Mouse (Mus musculus) neural tube, embryonic 11.5 days (tissue): ENCODE results near the gene Hmox1. TPM values are rescaled to one million over a fixed set of nuclear protein-coding genes. Genes with fewer than 3 reads are reported as not detected.

ENCODE experiments used
- ATAC-seq: fragments of 200-750 bp; cut with Nextera tagmentation; 2 replicates; pipeline ENCODE4 v1.8.0; 2017; ENCODE audit warnings: moderate number of reproducible peaks, mild to moderate bottlenecking, moderate TSS enrichment, moderate library complexity; ENCODE audit not compliant: insufficient read depth, low FRiP score, low TSS enrichment
- DNase-seq: peaks from one replicate; pipeline ENCODE4 v3.0.0-alpha.2; 2015; ENCODE audit warnings: low spot score
- H3K27ac ChIP-seq: fragments of 300-500 bp; sonication (generic); 2 replicates; pipeline ENCODE4 v1.5.1; 2014; ENCODE audit warnings: low read depth, mild to moderate bottlenecking, low read length
- H3K27me3 ChIP-seq: fragments of 300-500 bp; sonication (generic); 2 replicates; pipeline ENCODE4 v1.6.1; 2014; ENCODE audit warnings: mild to moderate bottlenecking, low read length, mixed read lengths; ENCODE audit not compliant: control insufficient read depth, insufficient read depth
- H3K36me3 ChIP-seq: fragments of 300-500 bp; sonication (generic); 2 replicates; pipeline ENCODE4 v1.6.1; 2014; ENCODE audit warnings: mild to moderate bottlenecking, low read length, moderate library complexity, mixed read lengths; ENCODE audit not compliant: control insufficient read depth, insufficient read depth
- H3K4me1 ChIP-seq: fragments of 300-500 bp; sonication (generic); 2 replicates; pipeline ENCODE4 v1.6.1; 2014; ENCODE audit warnings: low read length, mixed read lengths; ENCODE audit not compliant: control insufficient read depth, insufficient read depth
- H3K4me2 ChIP-seq: fragments of 300-500 bp; sonication (generic); 2 replicates; pipeline ENCODE4 v1.6.1; 2014; ENCODE audit warnings: low read depth, mild to moderate bottlenecking, moderate library complexity
- H3K4me3 ChIP-seq: fragments of 300-500 bp; sonication (generic); 2 replicates; pipeline ENCODE4 v1.5.1; 2014; ENCODE audit warnings: low read depth, low read length
- H3K9ac ChIP-seq: fragments of 300-500 bp; sonication (generic); 2 replicates; pipeline ENCODE4 v1.6.1; 2014; ENCODE audit warnings: mild to moderate bottlenecking, low read length
- H3K9me3 ChIP-seq: fragments of 300-500 bp; sonication (generic); 2 replicates; pipeline ENCODE4 v1.6.1; 2016; ENCODE audit warnings: low read length; ENCODE audit not compliant: control insufficient read depth
- WGBS: fragments of 180-500 bp; shearing (Covaris S2); extraction: QIAGEN DNeasy Blood & Tissue Kit; methylation state at CpG from one replicate; pipeline ENCODE4 v1.1.7; 2014; 5-methylcytosine and 5-hydroxymethylcytosine counted together
- polyA plus RNA-seq: library from polyadenylated mRNA; unstranded; fragments of >200 nt; fragmentation: Nextera tagmentation; extraction: Ambion mirVana; gene quantifications from 2 replicates; pipeline ENCODE4 v1.2.1, GENCODE M21; 2014

Gene Hmox1
- polyA plus RNA-seq, 1 experiment from 2014 or later: 15.9 TPM

GRCm38 (mm10) chr8:75134603-75135391 lies 41.4 kb downstream of the Hmox1 start:
- Histone ChIP-seq H3K27me3 (no peaks in the 10 kb centered on the region), H3K4me3 (no peak overlapping the region), H3K36me3 (peaks cover 3% of the 10 kb centered on the region; the same call in 1 of the 2 replicates), H3K4me1 (no peaks in the 10 kb centered on the region), H3K9me3 (no peaks in the 10 kb centered on the region), H3K9ac (no peak overlapping the region), H3K27ac (no peak overlapping the region), H3K4me2 (no peak overlapping the region)
- WGBS: 50% methylated on average over 2 of the region's 2 CpGs
- ATAC-seq (no peak), DNase-seq (no peak)

- H3K27ac ChIP-seq: no peak overlapping the region
- H3K9me3 ChIP-seq: no peaks in the 10 kb centered on the region
- H3K9ac ChIP-seq: no peak overlapping the region
- 43% methylated on average over 1 of the region's 1 CpGs for WGBS
- H3K4me1 ChIP-seq: no peaks in the 10 kb centered on the region
- no peak overlapping the region for H3K4me3 ChIP-seq
- H3K27me3 ChIP-seq: no peaks in the 10 kb centered on the region
- ATAC-seq: no peak
- DNase-seq: no peak
- H3K36me3 ChIP-seq: no peaks in the 10 kb centered on the region
- H3K4me2 ChIP-seq: no peak overlapping the region
These were observed 42.3 kb downstream of the Hmox1 start for GRCm38 (mm10) chr8:75135756-75136155.

DNA sequence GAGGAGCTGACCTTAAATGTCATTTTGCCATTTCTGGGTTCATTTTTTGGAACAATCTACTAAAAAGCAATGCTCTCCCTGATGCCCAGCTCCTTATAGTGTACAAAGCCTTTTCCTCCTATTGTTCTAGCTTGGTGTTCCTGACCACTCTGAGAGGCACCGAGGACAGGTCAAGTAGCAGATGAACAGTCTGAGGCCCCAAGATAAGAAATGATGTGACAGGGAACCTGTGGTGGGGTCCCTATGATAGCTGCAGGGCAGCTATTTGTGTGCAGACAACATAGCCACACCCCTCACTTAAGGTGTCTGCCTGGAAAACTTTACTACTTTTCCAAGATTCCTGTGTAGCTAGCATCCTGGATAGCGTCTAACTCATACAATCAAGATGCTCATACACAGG lies 42.8 kb downstream of the Hmox1 start:
- H3K36me3 ChIP-seq: no peaks in the 10 kb centered on the region
- 82% methylated on average over 2 of the region's 2 CpGs for WGBS
- H3K4me1 ChIP-seq: no peaks in the 10 kb centered on the region
- H3K9me3 ChIP-seq: no peaks in the 10 kb centered on the region
- H3K27ac ChIP-seq: no peak overlapping the region
- ATAC-seq (no peak), DNase-seq (no peak)
- no peak overlapping the region for H3K4me2 ChIP-seq
- H3K4me3 ChIP-seq: no peak overlapping the region
- no peak overlapping the region for H3K9ac ChIP-seq
- H3K27me3 ChIP-seq: no peaks in the 10 kb centered on the region

GRCm38 (mm10) chr8:75137536-75137935 lies 44.1 kb downstream of the Hmox1 start:
- DNase-seq (no peak), ATAC-seq (0 out of 2 replicates have a peak, but pooled peaks have one; percentile 9)
- Histone ChIP-seq H3K4me2 (no peak overlapping the region), H3K9me3 (no peaks in the 10 kb centered on the region), H3K9ac (no peak overlapping the region), H3K4me1 (no peaks in the 10 kb centered on the region), H3K36me3 (no peaks in the 10 kb centered on the region), H3K27me3 (no peaks in the 10 kb centered on the region), H3K27ac (no peak overlapping the region), H3K4me3 (no peak overlapping the region)
- 74% methylated on average over 3 of the region's 3 CpGs for WGBS

Other genes starting within 250 kb of the Hmox1 start
- not detected in 2 replicates for gene Isx, start 220.4 kb upstream of the Hmox1 start, polyA plus RNA-seq
- 48.0 and 49.0 TPM in 2 replicates for gene Hmgxb4, start 100.3 kb upstream of the Hmox1 start, polyA plus RNA-seq
- 31.1 and 38.6 TPM in 2 replicates for gene Tom1, start 59.9 kb upstream of the Hmox1 start, polyA plus RNA-seq
- 193 and 204 TPM in 2 replicates for gene Mcm5, start 15.9 kb downstream of the Hmox1 start, polyA plus RNA-seq
- 0.16 and 0.33 TPM in 2 replicates for gene Rasd2, start 120.3 kb downstream of the Hmox1 start, polyA plus RNA-seq